Mouse (Mus musculus) limb, embryonic 10.5 days (tissue): ENCODE results near the gene Pibf1. TPM values are rescaled to one million over a fixed set of nuclear protein-coding genes. Genes with fewer than 3 reads are reported as not detected.

Experiments used
- DNase-seq: peaks from one replicate; pipeline ENCODE4 v3.0.0-alpha.2; 2017; ENCODE audit warnings: low spot score
- H3K27ac ChIP-seq: fragments of 300-500 bp; sonication (generic); 2 replicates; pipeline ENCODE4 v1.5.1; 2016; ENCODE audit warnings: mild to moderate bottlenecking
- H3K27me3 ChIP-seq: fragments of 300-500 bp; sonication (generic); 2 replicates; pipeline ENCODE4 v1.6.1; 2016; ENCODE audit warnings: low read depth, mild to moderate bottlenecking; ENCODE audit not compliant: poor library complexity, severe bottlenecking
- H3K36me3 ChIP-seq: fragments of 300-500 bp; sonication (generic); 2 replicates; pipeline ENCODE4 v1.6.1; 2016; ENCODE audit warnings: mild to moderate bottlenecking, moderate library complexity
- H3K4me1 ChIP-seq: fragments of 300-500 bp; sonication (generic); 2 replicates; pipeline ENCODE4 v1.6.1; 2016
- H3K4me3 ChIP-seq: fragments of 300-500 bp; sonication (generic); 2 replicates; pipeline ENCODE4 v1.5.1; 2016; ENCODE audit warnings: mild to moderate bottlenecking, moderate library complexity
- H3K9me3 ChIP-seq: fragments of 300-500 bp; sonication (generic); replicated peaks from 2 replicates; pipeline ENCODE4 v1.6.1; 2016; ENCODE audit warnings: mild to moderate bottlenecking
- WGBS: fragments of 180-500 bp; shearing (Covaris S2); methylation state at CpG from one replicate; pipeline ENCODE4 v1.1.7; 2016; 5-methylcytosine and 5-hydroxymethylcytosine counted together
- polyA plus RNA-seq: library from polyadenylated mRNA; unstranded; fragments of >200 nt; fragmentation: Nextera tagmentation; extraction: Ambion mirVana; gene quantifications from 2 replicates; pipeline ENCODE4 v1.2.1, GENCODE M21; 2016

Pibf1 gene
- 20.1 and 21.7 TPM in 2 replicates for polyA plus RNA-seq

DNA sequence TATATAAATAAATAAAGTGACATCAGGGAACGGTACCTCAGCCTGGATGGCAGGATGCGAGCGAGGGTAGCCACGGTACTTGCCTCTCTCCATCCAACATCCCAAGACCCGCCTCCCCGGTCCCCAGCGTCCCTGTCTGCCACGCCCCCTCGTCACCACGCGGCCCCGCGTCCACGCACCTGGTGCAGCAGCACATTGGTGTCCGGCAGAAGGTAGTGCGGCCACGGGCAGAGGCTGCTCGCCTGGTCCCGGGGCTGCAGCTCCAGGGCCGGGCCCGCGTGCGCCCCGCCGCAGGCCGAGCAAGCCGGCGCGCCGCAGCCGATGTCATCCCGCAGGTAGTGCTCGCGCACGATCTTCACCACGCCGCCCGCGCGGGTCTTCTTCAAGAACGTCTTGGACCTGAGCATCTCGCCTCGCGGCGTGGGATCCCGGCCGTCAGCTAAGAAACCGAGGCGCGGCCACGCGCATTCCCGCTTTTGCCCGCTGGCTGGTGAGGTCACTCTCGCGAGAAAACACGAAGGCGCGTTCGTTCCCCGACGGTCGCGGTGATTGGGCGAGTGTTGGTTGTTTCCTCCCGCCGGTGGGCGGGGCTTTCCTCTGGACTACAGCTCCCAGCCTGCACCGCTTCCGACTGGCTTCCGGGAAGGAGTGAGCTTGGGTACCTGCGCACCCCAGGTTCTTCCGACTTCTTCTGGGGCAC, at the start of gene Pibf1, which contains the start of gene Dis3:
TSS of gene Pibf1 (plus strand) at position 158 of the 700 bp plus-strand sequence.
TSS of gene Dis3 (minus strand) at position 504 of the 700 bp plus-strand sequence.
- H3K27ac ChIP-seq = peak within 1 kb of the TSS; percentile 95
- no peaks in the 10 kb centered on the region for H3K9me3 ChIP-seq
- H3K36me3 ChIP-seq = peaks cover 69% of the 10 kb centered on the region
- under 1% methylated on average over 73 of the region's 73 CpGs for WGBS
- peak; percentile 98 for DNase-seq
- peak within 1 kb of the TSS; percentile 98 for H3K4me3 ChIP-seq
- no peaks in the 10 kb centered on the region for H3K27me3 ChIP-seq
- H3K4me1 ChIP-seq = peaks cover 10% of the 10 kb centered on the region

DNA sequence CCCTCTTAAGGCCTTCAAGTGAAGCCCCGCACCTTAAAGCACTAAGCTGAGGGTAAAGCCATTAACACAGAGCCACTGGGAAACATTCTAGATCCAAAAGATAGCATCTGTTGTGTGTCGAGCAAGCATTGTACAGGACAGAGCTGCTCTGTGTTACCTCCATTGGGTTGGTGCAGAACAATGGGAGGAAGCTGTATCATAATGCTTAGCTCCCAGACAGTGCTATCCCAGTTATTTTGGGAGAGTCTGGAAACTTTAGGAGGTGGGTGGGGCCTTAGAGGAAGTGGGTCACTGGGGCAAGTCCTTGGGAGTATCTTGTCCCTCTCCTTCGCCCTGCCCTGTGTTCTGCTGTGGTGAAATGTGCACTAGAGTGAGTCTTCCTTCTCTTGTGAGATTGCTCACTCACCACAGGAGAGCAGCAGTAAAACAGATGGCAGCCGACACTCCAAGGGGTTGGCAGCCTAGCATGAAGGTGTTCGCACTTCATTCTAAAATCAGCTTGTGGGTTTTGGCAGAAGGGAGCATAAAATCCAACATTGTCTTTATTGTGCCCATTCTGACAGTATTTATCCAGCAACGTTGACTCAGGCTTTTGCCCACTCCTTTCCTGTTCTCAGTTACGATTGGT, 40.2 kb upstream of the Pibf1 start:
- WGBS = 92% methylated on average over 7 of the region's 7 CpGs
- H3K4me1 ChIP-seq = no peaks in the 10 kb centered on the region
- peaks cover 87% of the 10 kb centered on the region for H3K36me3 ChIP-seq
- H3K4me3 ChIP-seq = no peak overlapping the region
- H3K27ac ChIP-seq = no peak overlapping the region
- DNase-seq = no peak
- no peaks in the 10 kb centered on the region for H3K27me3 ChIP-seq
- H3K9me3 ChIP-seq = no peaks in the 10 kb centered on the region

DNA sequence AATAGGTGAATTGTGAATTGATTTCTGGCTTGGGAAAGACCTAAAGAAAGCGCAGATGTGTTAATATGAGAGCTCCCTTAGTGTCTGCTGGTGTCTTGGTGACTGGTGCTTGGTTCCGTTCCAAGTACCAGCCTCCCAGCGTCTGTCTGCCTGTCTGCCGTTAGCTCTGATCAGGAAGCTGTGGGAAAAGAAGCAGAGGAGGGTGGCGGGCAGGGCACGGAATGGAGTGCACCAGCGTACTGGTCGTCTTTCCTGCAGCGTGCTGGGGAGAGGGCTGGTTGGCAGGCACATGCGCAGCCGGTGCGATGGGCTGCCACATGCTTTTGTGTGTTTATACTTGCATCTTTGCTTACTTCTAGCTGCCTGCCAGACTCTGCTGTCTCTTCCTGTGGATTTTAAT, 38.6 kb upstream of the Pibf1 start:
- H3K4me3 ChIP-seq = no peak overlapping the region
- no peak overlapping the region for H3K27ac ChIP-seq
- H3K36me3 ChIP-seq = peaks cover 88% of the 10 kb centered on the region
- whole genome bisulfite sequencing = 94% methylated on average over 12 of the region's 12 CpGs
- no peak for DNase-seq
- H3K9me3 ChIP-seq = no peaks in the 10 kb centered on the region
- H3K27me3 ChIP-seq = no peaks in the 10 kb centered on the region
- H3K4me1 ChIP-seq = no peaks in the 10 kb centered on the region

DNA sequence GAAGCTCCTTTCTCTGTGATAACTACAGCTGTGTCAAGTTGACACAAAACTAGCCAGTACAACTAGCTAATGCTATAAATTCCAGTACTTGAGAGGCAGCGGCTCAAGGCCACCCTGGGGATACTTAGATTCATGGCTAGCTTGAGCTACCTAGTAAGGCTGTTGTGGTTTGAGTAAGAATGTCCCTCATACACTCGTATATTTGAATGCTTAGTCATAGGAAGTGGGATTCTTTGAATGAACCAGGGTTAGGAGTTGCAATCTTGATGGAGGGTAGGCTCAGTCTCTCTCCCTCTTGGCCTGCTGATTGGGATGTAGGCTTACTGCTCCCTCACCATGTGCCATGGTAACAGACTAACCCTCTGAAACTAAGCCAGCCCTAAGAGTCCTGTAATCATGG, 36.1 kb upstream of the Pibf1 start:
- DNase-seq = no peak
- H3K4me3 ChIP-seq = no peak overlapping the region
- H3K27ac ChIP-seq = no peak overlapping the region
- H3K4me1 ChIP-seq = no peaks in the 10 kb centered on the region
- no peaks in the 10 kb centered on the region for H3K9me3 ChIP-seq
- peaks cover 89% of the 10 kb centered on the region for H3K36me3 ChIP-seq
- WGBS = 94% methylated on average over 2 of the region's 2 CpGs
- H3K27me3 ChIP-seq = no peaks in the 10 kb centered on the region

DNA sequence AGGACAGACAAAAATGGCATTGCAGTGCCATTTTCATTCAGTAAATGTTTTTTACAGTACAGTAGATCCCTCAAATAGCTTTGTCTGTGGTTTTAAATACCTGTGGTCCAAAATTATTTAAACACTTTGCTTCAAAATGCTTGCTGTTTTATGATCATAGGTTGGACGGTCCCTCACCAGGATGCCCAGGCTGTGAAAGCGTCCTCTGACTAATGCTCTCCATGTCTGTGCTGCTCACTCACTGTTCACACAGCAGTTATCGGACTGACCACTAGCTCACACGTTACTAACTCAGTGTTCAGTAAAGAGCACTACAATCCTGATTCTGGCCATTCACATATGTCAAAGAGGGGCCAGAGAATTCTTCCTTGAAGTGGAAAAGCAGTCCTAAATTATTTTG, 28.1 kb upstream of the Pibf1 start:
- 93% methylated on average over 4 of the region's 4 CpGs for WGBS
- Histone ChIP-seq H3K27ac (no peak overlapping the region), H3K27me3 (no peaks in the 10 kb centered on the region), H3K4me3 (no peak overlapping the region), H3K4me1 (no peaks in the 10 kb centered on the region), H3K9me3 (no peaks in the 10 kb centered on the region), H3K36me3 (peaks cover 97% of the 10 kb centered on the region)
- DNase-seq = no peak

GRCm38 (mm10) chr14:99088947-99089346, 10.3 kb upstream of the Pibf1 start:
- H3K4me3 ChIP-seq = no peak overlapping the region
- no peaks in the 10 kb centered on the region for H3K4me1 ChIP-seq
- 96% methylated on average over 7 of the region's 7 CpGs for WGBS
- H3K27me3 ChIP-seq = no peaks in the 10 kb centered on the region
- peaks cover 97% of the 10 kb centered on the region for H3K36me3 ChIP-seq
- no peaks in the 10 kb centered on the region for H3K9me3 ChIP-seq
- no peak for DNase-seq
- no peak overlapping the region for H3K27ac ChIP-seq

DNA sequence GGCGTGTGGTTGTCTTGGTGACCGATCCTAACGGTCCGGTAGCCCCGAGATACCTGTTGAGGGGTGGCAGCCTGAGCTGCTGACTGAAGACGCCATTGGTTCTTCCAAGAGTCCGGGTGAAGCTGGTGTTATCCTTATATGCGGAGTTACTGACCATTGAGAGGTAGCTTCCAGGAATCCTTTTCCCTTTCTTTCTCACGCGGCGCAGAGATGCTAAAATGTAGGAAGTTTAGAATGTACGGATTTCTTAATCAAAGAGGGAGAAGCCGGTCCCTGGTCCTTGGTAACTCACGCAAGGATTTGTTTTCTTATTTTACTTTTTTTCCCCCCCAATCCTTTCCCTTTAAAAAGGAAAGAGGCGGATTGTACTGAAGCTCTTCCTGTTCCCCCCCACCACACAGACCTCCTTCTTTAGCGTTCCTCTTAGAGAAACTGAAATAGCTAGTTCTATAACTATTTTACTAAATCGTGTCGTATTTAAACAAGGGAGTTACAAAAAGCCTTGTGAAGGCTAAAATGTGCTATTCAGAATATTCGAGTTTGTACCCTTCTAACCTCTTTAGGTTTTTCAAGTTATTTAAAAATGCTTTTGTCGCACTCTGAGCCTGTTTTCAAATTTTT, 853 bp downstream of the Pibf1 start:
- 7% methylated on average over 20 of the region's 20 CpGs for WGBS
- Histone ChIP-seq H3K36me3 (peaks cover 69% of the 10 kb centered on the region), H3K27ac (peak overlapping the region; percentile 95), H3K9me3 (no peaks in the 10 kb centered on the region), H3K4me3 (peak overlapping the region; percentile 98), H3K4me1 (peaks cover 10% of the 10 kb centered on the region), H3K27me3 (no peaks in the 10 kb centered on the region)
- DNase-seq = no peak

- Histone ChIP-seq H3K27me3 (no peaks in the 10 kb centered on the region), H3K4me3 (no peak overlapping the region), H3K4me1 (peaks cover 10% of the 10 kb centered on the region), H3K36me3 (peaks cover 64% of the 10 kb centered on the region), H3K9me3 (no peaks in the 10 kb centered on the region), H3K27ac (no peak overlapping the region)
- no peak for DNase-seq
- WGBS = 94% methylated on average over 4 of the region's 4 CpGs
Observed at GRCm38 (mm10) chr14:99103050-99103449, 3.8 kb downstream of the Pibf1 start.

DNA sequence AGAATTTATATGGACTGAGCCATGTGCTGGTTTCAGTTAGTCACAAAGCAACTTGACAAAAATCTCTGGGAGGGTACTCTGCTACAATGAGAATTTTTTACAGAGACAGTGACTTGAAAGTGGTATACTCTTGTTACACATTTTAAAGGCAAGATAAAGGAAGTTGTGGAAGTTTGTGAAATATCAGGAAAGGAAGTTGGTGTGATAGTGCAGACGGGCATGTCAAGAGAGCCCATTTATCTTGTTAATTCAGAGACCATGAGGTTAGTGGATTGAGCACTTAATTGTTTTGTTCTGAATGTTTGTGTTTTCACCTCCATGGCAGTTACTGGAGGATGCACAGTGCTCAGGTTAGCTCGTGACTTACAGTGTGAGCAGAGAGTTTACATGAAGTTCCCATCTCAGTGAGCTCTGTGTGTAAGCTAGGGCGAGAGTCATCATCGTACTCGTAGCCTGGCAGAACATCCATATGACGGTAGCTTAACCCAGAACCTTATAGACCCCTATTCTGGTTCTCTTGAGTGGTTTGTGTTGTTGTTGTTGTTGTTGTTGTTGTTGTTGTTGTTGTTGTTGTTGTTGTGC, 5.4 kb downstream of the Pibf1 start:
- Histone ChIP-seq H3K9me3 (no peaks in the 10 kb centered on the region), H3K4me1 (0 out of 2 replicates have a peak, but pooled peaks cover 3% of the 10 kb centered on the region), H3K27me3 (no peaks in the 10 kb centered on the region), H3K36me3 (peaks cover 75% of the 10 kb centered on the region), H3K4me3 (no peak overlapping the region), H3K27ac (no peak overlapping the region)
- 95% methylated on average over 6 of the region's 6 CpGs for WGBS
- no peak for DNase-seq

- Histone ChIP-seq H3K4me3 (no peak overlapping the region), H3K4me1 (no peaks in the 10 kb centered on the region), H3K27ac (no peak overlapping the region), H3K36me3 (peaks cover 95% of the 10 kb centered on the region), H3K9me3 (no peaks in the 10 kb centered on the region), H3K27me3 (no peaks in the 10 kb centered on the region)
- 94% methylated on average over 2 of the region's 2 CpGs for WGBS
- no peak for DNase-seq
Observed at GRCm38 (mm10) chr14:99106671-99107070, 7.4 kb downstream of the Pibf1 start.

- H3K9me3 ChIP-seq = no peaks in the 10 kb centered on the region
- peaks cover 95% of the 10 kb centered on the region for H3K36me3 ChIP-seq
- no peaks in the 10 kb centered on the region for H3K27me3 ChIP-seq
- 89% methylated on average over 2 of the region's 2 CpGs for WGBS
- H3K27ac ChIP-seq = no peak overlapping the region
- no peak overlapping the region for H3K4me3 ChIP-seq
- H3K4me1 ChIP-seq = no peaks in the 10 kb centered on the region
- no peak for DNase-seq
Observed at GRCm38 (mm10) chr14:99107631-99108187, 8.5 kb downstream of the Pibf1 start.

DNA sequence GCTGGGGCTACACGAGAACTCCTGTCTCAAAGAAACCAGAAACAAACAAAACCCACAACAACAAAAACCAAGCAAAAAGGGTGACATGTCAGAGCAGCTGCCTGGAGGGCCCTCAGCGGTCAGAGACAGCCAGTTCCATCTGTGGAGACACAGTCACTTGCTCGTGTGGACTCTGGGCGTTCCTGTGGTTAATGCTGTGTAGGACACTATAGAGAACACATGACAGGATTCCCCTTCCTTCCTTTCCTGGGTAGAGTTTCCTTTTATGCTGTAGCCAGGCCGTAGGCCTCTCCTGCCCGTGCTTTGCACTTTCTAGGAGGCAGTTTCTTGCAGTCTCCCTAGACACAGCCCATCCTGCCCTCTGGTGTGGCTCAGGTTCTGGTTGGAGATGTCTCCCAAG, 9.5 kb downstream of the Pibf1 start:
- H3K36me3 ChIP-seq = peaks cover 95% of the 10 kb centered on the region
- no peak for DNase-seq
- no peaks in the 10 kb centered on the region for H3K27me3 ChIP-seq
- no peaks in the 10 kb centered on the region for H3K4me1 ChIP-seq
- H3K27ac ChIP-seq = no peak overlapping the region
- no peak overlapping the region for H3K4me3 ChIP-seq
- WGBS = 93% methylated on average over 6 of the region's 6 CpGs
- no peaks in the 10 kb centered on the region for H3K9me3 ChIP-seq

GRCm38 (mm10) chr14:99117576-99117975, 18.4 kb downstream of the Pibf1 start:
- Histone ChIP-seq H3K9me3 (no peaks in the 10 kb centered on the region), H3K27me3 (no peaks in the 10 kb centered on the region), H3K4me1 (no peaks in the 10 kb centered on the region), H3K36me3 (peaks cover 62% of the 10 kb centered on the region), H3K27ac (no peak overlapping the region), H3K4me3 (no peak overlapping the region)
- 84% methylated on average over 4 of the region's 4 CpGs for WGBS
- no peak for DNase-seq
